Mouse (Mus musculus): ENCODE measurements around the gene Iars2. TPM values are rescaled to one million over a fixed set of nuclear protein-coding genes. Genes with fewer than 3 reads are reported as not detected.

Iars2 gene
- polyA plus RNA-seq, 1 experiment from 2014 or later = 19.7 TPM

- Histone ChIP-seq H3K27me3 (ENCODE audit: control insufficient read depth, insufficient read depth, low read length) (no peaks in the 10 kb centered on the region), H3K36me3 (ENCODE audit: control insufficient read depth, insufficient read depth, low read length) (peaks cover 79% of the 10 kb centered on the region), H3K4me3 (ENCODE audit: low read depth, low read length) (no peak overlapping the region), H3K4me2 (ENCODE audit: low read depth, low read length) (no peak overlapping the region), H3K27ac (ENCODE audit: low read depth, low read length) (no peak overlapping the region), H3K9ac (replicated peaks; ENCODE audit: low read depth, low read length) (no peak overlapping the region), H3K9me3 (ENCODE audit: control insufficient read depth, low read length) (no peaks in the 10 kb centered on the region), H3K4me1 (ENCODE audit: control insufficient read depth, insufficient read depth, low read length) (no peaks in the 10 kb centered on the region)
- no peak for ATAC-seq (ENCODE audit: low read depth)
- 94% methylated on average over 9 of the region's 9 CpGs for WGBS
Measured at GRCm38 (mm10) chr1:185279288-185279687, 49.9 kb downstream of the Iars2 start.

DNA sequence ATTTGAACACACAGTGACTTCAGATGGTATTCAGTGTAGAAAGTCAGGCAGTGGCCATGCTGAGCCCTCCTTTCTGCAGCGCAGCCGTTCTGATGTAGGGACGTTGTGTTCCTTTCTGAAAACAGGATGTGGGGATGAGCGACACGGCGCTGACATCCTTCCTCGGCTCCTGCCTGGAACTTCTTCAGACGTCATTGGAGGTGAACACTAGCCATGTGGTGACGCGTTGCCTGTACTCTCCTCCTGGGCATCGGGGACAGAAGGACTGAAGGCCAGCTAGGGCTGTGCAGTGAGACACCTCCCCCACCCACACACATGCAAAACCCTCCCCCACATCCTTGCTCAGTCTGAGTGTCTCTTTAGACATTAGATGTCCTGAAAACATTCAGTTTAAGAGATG, 52.2 kb downstream of the Iars2 start:
- no peaks in the 10 kb centered on the region for H3K27me3 ChIP-seq (ENCODE audit: control insufficient read depth, insufficient read depth, low read length)
- H3K27ac ChIP-seq (ENCODE audit: low read depth, low read length) = no peak overlapping the region
- ATAC-seq (ENCODE audit: low read depth) = no peak
- WGBS = 85% methylated on average over 11 of the region's 11 CpGs
- H3K9ac ChIP-seq (replicated peaks; ENCODE audit: low read depth, low read length) = no peak overlapping the region
- no peak overlapping the region for H3K4me2 ChIP-seq (ENCODE audit: low read depth, low read length)
- no peaks in the 10 kb centered on the region for H3K4me1 ChIP-seq (ENCODE audit: control insufficient read depth, insufficient read depth, low read length)
- H3K36me3 ChIP-seq (ENCODE audit: control insufficient read depth, insufficient read depth, low read length) = peaks cover 70% of the 10 kb centered on the region
- H3K4me3 ChIP-seq (ENCODE audit: low read depth, low read length) = no peak overlapping the region
- H3K9me3 ChIP-seq (ENCODE audit: control insufficient read depth, low read length) = no peaks in the 10 kb centered on the region

- Histone ChIP-seq H3K4me1 (ENCODE audit: control insufficient read depth, insufficient read depth, low read length) (no peaks in the 10 kb centered on the region), H3K27me3 (ENCODE audit: control insufficient read depth, insufficient read depth, low read length) (no peaks in the 10 kb centered on the region), H3K27ac (ENCODE audit: low read depth, low read length) (no peak overlapping the region), H3K36me3 (ENCODE audit: control insufficient read depth, insufficient read depth, low read length) (peaks cover 65% of the 10 kb centered on the region), H3K4me3 (ENCODE audit: low read depth, low read length) (no peak overlapping the region), H3K4me2 (ENCODE audit: low read depth, low read length) (no peak overlapping the region), H3K9ac (replicated peaks; ENCODE audit: low read depth, low read length) (no peak overlapping the region), H3K9me3 (ENCODE audit: control insufficient read depth, low read length) (no peaks in the 10 kb centered on the region)
- ATAC-seq (ENCODE audit: low read depth) = no peak
- WGBS = 94% methylated on average over 7 of the region's 7 CpGs
Measured at GRCm38 (mm10) chr1:185275976-185276375, 53.2 kb downstream of the Iars2 start.

GRCm38 (mm10) chr1:185274819-185275545, 54.2 kb downstream of the Iars2 start:
- ATAC-seq (ENCODE audit: low read depth) = no peak
- Histone ChIP-seq H3K4me1 (ENCODE audit: control insufficient read depth, insufficient read depth, low read length) (no peaks in the 10 kb centered on the region), H3K9me3 (ENCODE audit: control insufficient read depth, low read length) (no peaks in the 10 kb centered on the region), H3K9ac (replicated peaks; ENCODE audit: low read depth, low read length) (no peak overlapping the region), H3K4me2 (ENCODE audit: low read depth, low read length) (no peak overlapping the region), H3K4me3 (ENCODE audit: low read depth, low read length) (no peak overlapping the region), H3K27ac (ENCODE audit: low read depth, low read length) (no peak overlapping the region), H3K36me3 (ENCODE audit: control insufficient read depth, insufficient read depth, low read length) (peaks cover 57% of the 10 kb centered on the region), H3K27me3 (ENCODE audit: control insufficient read depth, insufficient read depth, low read length) (no peaks in the 10 kb centered on the region)
- 90% methylated on average over 5 of the region's 5 CpGs for WGBS

GRCm38 (mm10) chr1:185271373-185271772, 57.8 kb downstream of the Iars2 start:
- H3K27ac ChIP-seq (ENCODE audit: low read depth, low read length) = no peak overlapping the region
- no peak for ATAC-seq (ENCODE audit: low read depth)
- H3K9ac ChIP-seq (replicated peaks; ENCODE audit: low read depth, low read length) = no peak overlapping the region
- WGBS = 92% methylated on average over 9 of the region's 9 CpGs
- no peaks in the 10 kb centered on the region for H3K4me1 ChIP-seq (ENCODE audit: control insufficient read depth, insufficient read depth, low read length)
- no peak overlapping the region for H3K4me2 ChIP-seq (ENCODE audit: low read depth, low read length)
- no peaks in the 10 kb centered on the region for H3K9me3 ChIP-seq (ENCODE audit: control insufficient read depth, low read length)
- peaks cover 41% of the 10 kb centered on the region for H3K36me3 ChIP-seq (ENCODE audit: control insufficient read depth, insufficient read depth, low read length)
- no peak overlapping the region for H3K4me3 ChIP-seq (ENCODE audit: low read depth, low read length)
- H3K27me3 ChIP-seq (ENCODE audit: control insufficient read depth, insufficient read depth, low read length) = no peaks in the 10 kb centered on the region

- ATAC-seq (ENCODE audit: low read depth) = no peak
- Histone ChIP-seq H3K36me3 (ENCODE audit: control insufficient read depth, insufficient read depth, low read length) (peaks cover 38% of the 10 kb centered on the region), H3K9ac (replicated peaks; ENCODE audit: low read depth, low read length) (no peak overlapping the region), H3K27ac (ENCODE audit: low read depth, low read length) (no peak overlapping the region), H3K9me3 (ENCODE audit: control insufficient read depth, low read length) (no peaks in the 10 kb centered on the region), H3K27me3 (ENCODE audit: control insufficient read depth, insufficient read depth, low read length) (no peaks in the 10 kb centered on the region), H3K4me3 (ENCODE audit: low read depth, low read length) (no peak overlapping the region), H3K4me1 (ENCODE audit: control insufficient read depth, insufficient read depth, low read length) (no peaks in the 10 kb centered on the region), H3K4me2 (ENCODE audit: low read depth, low read length) (no peak overlapping the region)
- 93% methylated on average over 8 of the region's 8 CpGs for WGBS
Measured at GRCm38 (mm10) chr1:185270403-185271097, 58.6 kb downstream of the Iars2 start.

DNA sequence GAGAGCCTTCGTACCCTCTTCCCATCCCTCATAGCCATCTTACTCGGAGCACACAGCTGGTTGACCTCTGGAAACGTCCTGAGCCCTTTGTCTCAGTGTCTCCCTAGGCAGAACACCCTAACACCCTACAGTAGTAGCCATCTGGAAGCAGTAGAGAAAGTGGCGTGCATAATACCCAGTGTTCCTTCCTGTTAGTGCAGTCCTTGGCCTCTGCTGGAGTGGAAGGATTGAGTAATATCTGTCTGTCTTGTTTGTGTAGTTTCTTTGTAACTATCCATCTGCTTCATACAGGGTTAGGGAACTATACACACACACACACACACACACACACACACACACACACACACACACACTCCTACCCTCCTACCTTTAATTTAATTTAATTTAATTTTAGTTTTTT, 60.5 kb downstream of the Iars2 start:
- H3K27me3 ChIP-seq (ENCODE audit: control insufficient read depth, insufficient read depth, low read length) = no peaks in the 10 kb centered on the region
- ATAC-seq (ENCODE audit: low read depth) = no peak
- peaks cover 50% of the 10 kb centered on the region for H3K36me3 ChIP-seq (ENCODE audit: control insufficient read depth, insufficient read depth, low read length)
- H3K4me2 ChIP-seq (ENCODE audit: low read depth, low read length) = no peak overlapping the region
- no peak overlapping the region for H3K27ac ChIP-seq (ENCODE audit: low read depth, low read length)
- no peaks in the 10 kb centered on the region for H3K4me1 ChIP-seq (ENCODE audit: control insufficient read depth, insufficient read depth, low read length)
- H3K9me3 ChIP-seq (ENCODE audit: control insufficient read depth, low read length) = no peaks in the 10 kb centered on the region
- no peak overlapping the region for H3K9ac ChIP-seq (replicated peaks; ENCODE audit: low read depth, low read length)
- 83% methylated on average over 4 of the region's 4 CpGs for WGBS
- H3K4me3 ChIP-seq (ENCODE audit: low read depth, low read length) = no peak overlapping the region

DNA sequence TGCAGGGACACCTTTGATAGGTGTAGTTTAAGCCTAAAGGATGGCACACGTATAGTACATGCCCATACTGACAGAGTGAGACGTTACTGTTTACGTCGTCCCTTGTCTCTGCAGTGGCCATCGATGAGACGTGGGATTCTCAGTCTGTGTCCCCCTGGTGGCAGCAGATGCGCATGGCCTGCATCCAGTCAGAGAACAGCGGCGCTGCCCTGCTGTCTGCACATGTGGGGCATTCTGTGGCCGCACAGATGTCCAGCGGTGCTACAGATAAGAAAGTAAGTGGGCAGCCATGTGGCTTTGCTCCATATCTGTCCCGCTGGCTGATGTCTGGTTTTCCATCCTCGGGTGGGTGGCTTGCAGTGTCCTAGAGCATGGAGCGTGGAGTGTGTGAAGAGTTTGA, 66.6 kb downstream of the Iars2 start:
- Histone ChIP-seq H3K27me3 (ENCODE audit: control insufficient read depth, insufficient read depth, low read length) (no peaks in the 10 kb centered on the region), H3K27ac (ENCODE audit: low read depth, low read length) (no peak overlapping the region), H3K36me3 (ENCODE audit: control insufficient read depth, insufficient read depth, low read length) (peaks cover 57% of the 10 kb centered on the region), H3K9ac (replicated peaks; ENCODE audit: low read depth, low read length) (no peak overlapping the region), H3K4me1 (ENCODE audit: control insufficient read depth, insufficient read depth, low read length) (no peaks in the 10 kb centered on the region), H3K4me2 (ENCODE audit: low read depth, low read length) (no peak overlapping the region), H3K9me3 (ENCODE audit: control insufficient read depth, low read length) (no peaks in the 10 kb centered on the region), H3K4me3 (ENCODE audit: low read depth, low read length) (no peak overlapping the region)
- ATAC-seq (ENCODE audit: low read depth) = no peak
- 62% methylated on average over 14 of the region's 14 CpGs for WGBS

DNA sequence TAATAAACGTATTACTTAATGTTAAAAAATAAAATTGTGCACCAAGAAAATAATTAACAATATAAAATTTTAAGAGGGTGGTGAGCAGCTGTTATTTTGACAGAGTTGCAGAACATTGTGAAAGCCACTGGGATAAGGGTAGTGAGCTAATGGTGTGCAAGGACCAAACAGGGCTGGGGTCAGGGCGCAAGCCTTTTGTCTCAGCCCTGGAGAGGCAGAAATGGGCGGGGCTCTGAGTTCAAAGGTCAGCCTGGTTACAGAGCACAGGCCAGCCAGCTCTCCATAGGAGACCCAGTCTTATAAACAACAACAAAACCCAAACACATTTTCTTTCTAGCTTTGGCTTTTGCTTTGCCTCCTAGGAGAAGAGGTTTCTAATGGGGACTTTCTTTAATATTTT, 72.4 kb downstream of the Iars2 start:
- Histone ChIP-seq H3K9ac (replicated peaks; ENCODE audit: low read depth, low read length) (no peak overlapping the region), H3K4me3 (ENCODE audit: low read depth, low read length) (no peak overlapping the region), H3K4me1 (ENCODE audit: control insufficient read depth, insufficient read depth, low read length) (no peaks in the 10 kb centered on the region), H3K27ac (ENCODE audit: low read depth, low read length) (no peak overlapping the region), H3K27me3 (ENCODE audit: control insufficient read depth, insufficient read depth, low read length) (no peaks in the 10 kb centered on the region), H3K36me3 (ENCODE audit: control insufficient read depth, insufficient read depth, low read length) (peaks cover 42% of the 10 kb centered on the region), H3K4me2 (ENCODE audit: low read depth, low read length) (no peak overlapping the region), H3K9me3 (ENCODE audit: control insufficient read depth, low read length) (no peaks in the 10 kb centered on the region)
- no peak for ATAC-seq (ENCODE audit: low read depth)
- 39% methylated on average over 3 of the region's 3 CpGs for WGBS
